Mouse (Mus musculus): Measurements from ENCODE around the gene Cpeb3. TPM values are rescaled to one million over a fixed set of nuclear protein-coding genes. Genes with fewer than 3 reads are reported as not detected.

Gene Cpeb3
- polyA plus RNA-seq, 1 experiment from 2014 or later = 0.91 TPM

DNA sequence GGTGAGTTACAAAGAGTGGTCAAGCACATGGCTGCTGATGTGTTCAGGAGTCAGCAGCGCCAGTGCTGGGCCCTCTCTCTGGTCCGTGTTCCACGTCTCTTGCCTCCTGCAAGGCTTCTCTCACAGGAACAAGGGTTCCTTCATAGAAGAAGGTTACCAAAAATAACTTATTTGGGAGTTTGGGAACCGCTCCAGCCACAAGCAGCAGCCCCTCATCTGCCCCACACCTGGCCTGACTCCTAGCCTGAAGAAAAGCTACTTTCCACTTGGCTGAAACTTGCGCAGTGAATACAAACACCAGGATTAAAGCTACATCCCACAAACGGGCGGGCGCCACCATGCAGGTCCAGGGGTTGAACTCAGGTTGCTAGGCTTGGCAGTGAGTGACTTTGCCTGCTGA is 93.0 kb downstream of the Cpeb3 start:
- Histone ChIP-seq H3K36me3 (replicated peaks; ENCODE audit: control insufficient read depth, insufficient read depth, low read depth, low read length) (no peaks in the 10 kb centered on the region), H3K4me2 (ENCODE audit: low read depth, low read length) (no peak overlapping the region), H3K9ac (replicated peaks; ENCODE audit: low read length) (no peak overlapping the region), H3K4me1 (ENCODE audit: control insufficient read depth, insufficient read depth, low read length) (no peaks in the 10 kb centered on the region), H3K27ac (replicated peaks; ENCODE audit: low read depth, low read length) (no peak overlapping the region), H3K9me3 (replicated peaks; ENCODE audit: control insufficient read depth, low read length) (no peaks in the 10 kb centered on the region), H3K4me3 (ENCODE audit: low read depth, low read length) (no peak overlapping the region), H3K27me3 (ENCODE audit: control insufficient read depth, insufficient read depth, low read length) (no peaks in the 10 kb centered on the region)
- ATAC-seq (replicated peaks; ENCODE audit: insufficient number of reproducible peaks, low FRiP score, low TSS enrichment, low read depth) (no peak), DNase-seq (ENCODE audit: low spot score) (no peak)
- 84% methylated on average over 8 of the region's 8 CpGs for WGBS

DNA sequence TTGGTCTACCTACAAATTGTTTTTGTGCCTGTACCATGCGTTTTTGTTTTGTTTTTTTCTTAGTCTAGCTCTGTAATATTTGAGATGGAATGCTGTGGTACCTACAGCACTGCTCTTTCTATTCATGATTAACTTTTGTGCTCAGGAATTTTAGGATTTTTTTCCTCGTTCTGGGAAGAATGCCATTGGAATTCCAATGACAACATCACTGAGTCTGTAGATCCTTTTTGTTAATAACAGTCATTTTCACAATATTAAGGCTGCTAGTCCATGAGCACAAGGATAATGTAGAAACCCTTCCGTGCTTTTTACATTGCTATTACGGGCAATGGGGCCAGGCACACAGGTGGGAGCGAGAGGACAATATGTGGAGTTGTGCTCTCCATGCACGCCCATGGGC is 96.6 kb downstream of the Cpeb3 start:
- Histone ChIP-seq H3K36me3 (replicated peaks; ENCODE audit: control insufficient read depth, insufficient read depth, low read depth, low read length) (no peaks in the 10 kb centered on the region), H3K4me2 (ENCODE audit: low read depth, low read length) (no peak overlapping the region), H3K4me3 (ENCODE audit: low read depth, low read length) (no peak overlapping the region), H3K27ac (replicated peaks; ENCODE audit: low read depth, low read length) (no peak overlapping the region), H3K4me1 (ENCODE audit: control insufficient read depth, insufficient read depth, low read length) (no peaks in the 10 kb centered on the region), H3K9me3 (replicated peaks; ENCODE audit: control insufficient read depth, low read length) (no peaks in the 10 kb centered on the region), H3K9ac (replicated peaks; ENCODE audit: low read length) (no peak overlapping the region), H3K27me3 (ENCODE audit: control insufficient read depth, insufficient read depth, low read length) (no peaks in the 10 kb centered on the region)
- ATAC-seq (replicated peaks; ENCODE audit: insufficient number of reproducible peaks, low FRiP score, low TSS enrichment, low read depth) = no peak
- DNase-seq (ENCODE audit: low spot score) = no peak
- WGBS = 92% methylated on average over 6 of the region's 6 CpGs

DNA sequence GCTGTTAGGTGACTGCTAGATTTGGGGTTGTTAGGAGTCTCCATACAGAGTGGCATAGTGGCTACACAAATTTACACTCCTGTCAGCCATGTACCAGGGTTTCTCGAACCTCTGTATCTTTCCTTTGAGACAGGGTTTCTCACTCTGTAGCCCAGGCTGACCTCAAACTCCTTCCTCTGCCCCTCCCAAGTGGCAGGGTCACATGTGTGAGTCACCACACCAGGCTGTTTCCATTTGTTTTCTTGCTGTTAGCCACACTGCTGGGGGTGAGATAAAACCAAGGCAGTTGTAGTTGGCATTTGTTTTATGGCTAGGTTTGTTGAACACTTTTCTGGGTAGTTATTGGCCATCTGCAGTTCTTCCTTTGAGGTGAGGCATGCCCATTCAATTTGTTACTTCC is 97.9 kb downstream of the Cpeb3 start:
- WGBS = 61% methylated on average over 1 of the region's 1 CpGs
- no peaks in the 10 kb centered on the region for H3K36me3 ChIP-seq (replicated peaks; ENCODE audit: control insufficient read depth, insufficient read depth, low read depth, low read length)
- no peaks in the 10 kb centered on the region for H3K4me1 ChIP-seq (ENCODE audit: control insufficient read depth, insufficient read depth, low read length)
- no peak for DNase-seq (ENCODE audit: low spot score)
- ATAC-seq (replicated peaks; ENCODE audit: insufficient number of reproducible peaks, low FRiP score, low TSS enrichment, low read depth) = no peak
- H3K4me3 ChIP-seq (ENCODE audit: low read depth, low read length) = no peak overlapping the region
- H3K9ac ChIP-seq (replicated peaks; ENCODE audit: low read length) = no peak overlapping the region
- no peaks in the 10 kb centered on the region for H3K27me3 ChIP-seq (ENCODE audit: control insufficient read depth, insufficient read depth, low read length)
- no peak overlapping the region for H3K27ac ChIP-seq (replicated peaks; ENCODE audit: low read depth, low read length)
- H3K9me3 ChIP-seq (replicated peaks; ENCODE audit: control insufficient read depth, low read length) = no peaks in the 10 kb centered on the region
- no peak overlapping the region for H3K4me2 ChIP-seq (ENCODE audit: low read depth, low read length)

DNA sequence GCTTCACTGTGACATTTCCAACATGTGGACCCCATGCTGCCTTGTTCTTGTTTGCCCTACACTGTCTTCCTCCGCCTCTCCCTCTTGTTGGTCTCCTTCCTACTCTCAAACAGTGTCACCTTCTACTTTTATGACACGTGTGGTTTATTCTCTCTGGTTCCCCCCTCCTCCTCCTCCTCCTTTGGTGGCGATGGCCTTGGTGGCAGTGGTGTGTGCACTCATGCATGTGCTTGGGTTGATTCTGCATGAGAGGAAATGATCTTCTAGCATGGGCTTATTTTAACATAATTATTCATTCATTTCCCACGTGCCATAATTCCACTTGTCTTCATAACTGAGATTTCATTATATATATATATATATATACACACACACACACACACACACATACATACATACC is 98.5 kb downstream of the Cpeb3 start:
- Histone ChIP-seq H3K9me3 (replicated peaks; ENCODE audit: control insufficient read depth, low read length) (no peaks in the 10 kb centered on the region), H3K4me3 (ENCODE audit: low read depth, low read length) (no peak overlapping the region), H3K4me1 (ENCODE audit: control insufficient read depth, insufficient read depth, low read length) (no peaks in the 10 kb centered on the region), H3K4me2 (ENCODE audit: low read depth, low read length) (no peak overlapping the region), H3K27me3 (ENCODE audit: control insufficient read depth, insufficient read depth, low read length) (no peaks in the 10 kb centered on the region), H3K27ac (replicated peaks; ENCODE audit: low read depth, low read length) (no peak overlapping the region), H3K9ac (replicated peaks; ENCODE audit: low read length) (no peak overlapping the region), H3K36me3 (replicated peaks; ENCODE audit: control insufficient read depth, insufficient read depth, low read depth, low read length) (no peaks in the 10 kb centered on the region)
- WGBS = 86% methylated on average over 4 of the region's 4 CpGs
- DNase-seq (ENCODE audit: low spot score) (no peak), ATAC-seq (replicated peaks; ENCODE audit: insufficient number of reproducible peaks, low FRiP score, low TSS enrichment, low read depth) (no peak)

DNA sequence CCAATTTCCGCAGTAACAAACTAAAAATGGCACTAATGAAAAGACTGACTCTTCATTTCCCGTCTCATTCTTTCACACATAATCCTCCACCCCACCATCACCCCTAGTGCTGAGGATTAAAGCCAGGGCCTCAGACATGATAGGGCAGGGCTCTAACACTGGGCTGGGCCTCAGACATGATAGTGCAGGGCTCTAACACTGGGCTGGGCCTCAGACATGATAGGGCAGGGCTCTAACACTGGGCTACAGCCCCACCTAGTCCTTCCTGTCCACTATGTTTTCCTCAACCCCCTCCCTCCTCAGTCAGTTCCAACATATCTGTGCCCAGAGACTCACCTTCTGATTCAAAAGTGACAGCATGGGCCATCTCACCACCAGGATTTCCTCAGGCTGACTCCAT is 107.7 kb downstream of the Cpeb3 start:
- DNase-seq (ENCODE audit: low spot score) (no peak), ATAC-seq (replicated peaks; ENCODE audit: insufficient number of reproducible peaks, low FRiP score, low TSS enrichment, low read depth) (no peak)
- Histone ChIP-seq H3K9ac (replicated peaks; ENCODE audit: low read length) (no peak overlapping the region), H3K4me2 (ENCODE audit: low read depth, low read length) (no peak overlapping the region), H3K4me3 (ENCODE audit: low read depth, low read length) (no peak overlapping the region), H3K4me1 (ENCODE audit: control insufficient read depth, insufficient read depth, low read length) (no peaks in the 10 kb centered on the region), H3K36me3 (replicated peaks; ENCODE audit: control insufficient read depth, insufficient read depth, low read depth, low read length) (no peaks in the 10 kb centered on the region), H3K27me3 (ENCODE audit: control insufficient read depth, insufficient read depth, low read length) (no peaks in the 10 kb centered on the region), H3K9me3 (replicated peaks; ENCODE audit: control insufficient read depth, low read length) (no peaks in the 10 kb centered on the region), H3K27ac (replicated peaks; ENCODE audit: low read depth, low read length) (no peak overlapping the region)
- 80% methylated on average over 2 of the region's 2 CpGs for WGBS

DNA sequence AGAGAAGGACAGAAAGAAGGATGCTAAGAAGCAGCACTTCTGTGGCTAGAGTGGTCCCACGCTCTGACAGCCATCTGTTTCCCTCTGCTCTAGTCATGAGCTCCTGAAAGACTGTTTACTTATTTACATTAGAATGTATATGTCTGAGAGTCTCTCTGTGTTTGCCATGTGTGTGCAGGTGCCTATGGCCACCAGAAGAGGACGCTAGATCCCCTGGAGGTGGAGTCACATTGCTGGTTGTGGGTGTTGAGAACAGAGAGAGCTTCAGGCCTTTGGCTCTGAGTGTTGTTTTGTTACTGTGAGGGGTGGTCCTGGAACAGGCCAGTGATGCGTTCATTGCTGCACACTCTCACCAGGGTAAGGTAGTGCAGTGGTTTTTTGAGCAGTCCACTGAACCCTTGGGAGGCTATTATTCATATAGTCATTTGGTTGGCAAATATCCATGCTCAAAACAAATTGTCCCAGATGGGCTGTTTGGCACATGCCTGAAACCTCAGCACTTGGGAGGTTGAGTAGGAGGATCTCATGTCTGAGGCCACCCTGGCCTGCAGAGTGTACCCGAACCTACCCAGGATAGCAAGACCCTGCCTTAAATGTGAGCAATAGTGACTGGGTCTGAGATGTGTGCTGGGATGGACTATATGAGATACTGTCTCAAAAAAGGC is 112.6 kb downstream of the Cpeb3 start:
- DNase-seq (ENCODE audit: low spot score) (no peak), ATAC-seq (replicated peaks; ENCODE audit: insufficient number of reproducible peaks, low FRiP score, low TSS enrichment, low read depth) (no peak)

DNA sequence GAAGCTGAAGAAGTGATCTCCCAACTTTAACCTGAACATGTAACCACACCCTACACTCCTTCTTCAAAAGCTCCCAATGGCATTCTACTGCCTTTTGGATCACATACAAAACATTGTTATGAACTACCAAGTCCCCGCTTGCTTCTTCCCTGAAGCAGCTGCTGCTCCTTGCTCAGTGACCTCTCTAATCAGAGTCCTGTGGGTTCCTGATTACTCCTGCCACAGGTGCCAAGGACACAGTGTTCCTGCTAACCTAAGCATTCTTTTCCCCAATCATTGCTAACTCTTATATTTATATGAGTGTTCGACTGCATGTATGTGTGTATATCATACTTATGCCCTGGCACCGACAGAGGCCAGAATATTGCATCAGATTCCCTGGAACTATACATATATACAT is 115.2 kb downstream of the Cpeb3 start:
- Histone ChIP-seq H3K27me3 (ENCODE audit: control insufficient read depth, insufficient read depth, low read length) (no peaks in the 10 kb centered on the region), H3K36me3 (replicated peaks; ENCODE audit: control insufficient read depth, insufficient read depth, low read depth, low read length) (no peaks in the 10 kb centered on the region), H3K9me3 (replicated peaks; ENCODE audit: control insufficient read depth, low read length) (no peaks in the 10 kb centered on the region), H3K4me1 (ENCODE audit: control insufficient read depth, insufficient read depth, low read length) (no peaks in the 10 kb centered on the region), H3K4me3 (ENCODE audit: low read depth, low read length) (no peak overlapping the region), H3K4me2 (ENCODE audit: low read depth, low read length) (no peak overlapping the region), H3K27ac (replicated peaks; ENCODE audit: low read depth, low read length) (no peak overlapping the region), H3K9ac (replicated peaks; ENCODE audit: low read length) (no peak overlapping the region)
- 92% methylated on average over 3 of the region's 3 CpGs for WGBS
- DNase-seq (ENCODE audit: low spot score) (no peak), ATAC-seq (replicated peaks; ENCODE audit: insufficient number of reproducible peaks, low FRiP score, low TSS enrichment, low read depth) (no peak)

More for the DNA sequence above, 112.6 kb downstream of the Cpeb3 start:
- Histone ChIP-seq H3K4me3 (ENCODE audit: low read depth, low read length) (no peak overlapping the region), H3K4me2 (ENCODE audit: low read depth, low read length) (no peak overlapping the region), H3K9me3 (replicated peaks; ENCODE audit: control insufficient read depth, low read length) (no peaks in the 10 kb centered on the region), H3K9ac (replicated peaks; ENCODE audit: low read length) (no peak overlapping the region), H3K27me3 (ENCODE audit: control insufficient read depth, insufficient read depth, low read length) (no peaks in the 10 kb centered on the region), H3K27ac (replicated peaks; ENCODE audit: low read depth, low read length) (no peak overlapping the region), H3K36me3 (replicated peaks; ENCODE audit: control insufficient read depth, insufficient read depth, low read depth, low read length) (no peaks in the 10 kb centered on the region), H3K4me1 (ENCODE audit: control insufficient read depth, insufficient read depth, low read length) (no peaks in the 10 kb centered on the region)
- 87% methylated on average over 4 of the region's 4 CpGs for WGBS

DNA sequence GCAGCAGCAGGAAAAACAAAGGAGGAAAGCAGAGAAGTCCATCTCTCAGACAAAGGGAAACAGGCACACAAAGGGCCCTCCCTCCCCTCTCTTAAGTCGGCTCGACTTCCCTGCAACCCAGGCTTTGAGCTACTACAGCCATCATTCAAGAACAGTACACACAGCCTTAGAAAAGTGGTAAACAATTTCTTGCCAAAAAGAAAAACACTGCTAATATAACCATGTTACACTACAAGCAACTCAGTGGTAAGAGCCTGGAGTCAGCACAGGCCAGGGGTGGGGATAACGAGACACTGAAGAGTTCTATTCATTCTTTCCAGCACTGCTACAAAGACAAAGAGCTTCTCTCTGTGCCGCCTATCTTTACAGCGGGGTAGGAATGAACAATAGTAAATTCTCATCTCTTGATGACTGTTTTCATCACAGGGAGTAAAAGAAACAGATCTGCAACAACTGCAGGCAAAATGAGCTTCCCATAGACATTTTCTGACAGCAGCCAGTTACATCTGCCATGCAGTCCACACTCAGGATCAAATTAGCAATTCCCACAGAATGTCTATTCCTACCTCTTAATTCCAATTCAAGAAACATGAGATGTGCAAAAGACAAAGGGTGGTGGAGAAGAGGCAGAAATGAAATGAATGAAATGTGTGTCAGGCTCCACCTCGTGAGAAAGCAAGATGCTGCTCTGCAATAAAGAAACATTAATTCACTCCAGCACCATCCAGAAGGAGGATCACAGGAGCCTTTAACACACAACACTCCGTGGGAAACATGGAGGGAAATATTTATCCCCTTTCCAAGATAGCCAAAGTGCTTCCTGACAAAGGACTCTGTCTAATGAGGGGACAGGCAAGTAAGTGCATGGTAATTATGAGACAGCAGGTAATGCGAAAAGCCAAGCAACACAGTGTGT is 118.0 kb downstream of the Cpeb3 start:
- 26% methylated on average over 8 of the region's 8 CpGs for WGBS
- Histone ChIP-seq H3K27me3 (ENCODE audit: control insufficient read depth, insufficient read depth, low read length) (no peaks in the 10 kb centered on the region), H3K9ac (replicated peaks; ENCODE audit: low read length) (no peak overlapping the region), H3K4me1 (ENCODE audit: control insufficient read depth, insufficient read depth, low read length) (no peaks in the 10 kb centered on the region), H3K4me3 (ENCODE audit: low read depth, low read length) (no peak overlapping the region), H3K4me2 (ENCODE audit: low read depth, low read length) (no peak overlapping the region), H3K27ac (replicated peaks; ENCODE audit: low read depth, low read length) (no peak overlapping the region), H3K36me3 (replicated peaks; ENCODE audit: control insufficient read depth, insufficient read depth, low read depth, low read length) (no peaks in the 10 kb centered on the region), H3K9me3 (replicated peaks; ENCODE audit: control insufficient read depth, low read length) (no peaks in the 10 kb centered on the region)
- ATAC-seq (replicated peaks; ENCODE audit: insufficient number of reproducible peaks, low FRiP score, low TSS enrichment, low read depth) = no peak
- DNase-seq (ENCODE audit: low spot score) = no peak
